21 mouse cellular contexts compared by ENCODE assay signal in genomic region chr19:48756831-48757230, GRCm38 (mm10).
DNase-seq lines count a peak whose midpoint lies in the region; ATAC-seq lines count a peak whose summit lies in the region.
"Had no signal": no experiment of that assay in that cellular context is flagged by ENCODE, and none has a peak within 500 bp of the region (broad histone marks: within the 10 kb centered on the region; RNA-seq: fewer than 3 reads in every experiment).

No protein-coding gene starts in this region.

- H3K27ac ChIP-seq in midbrain, embryonic 14.5 days (replicated peaks; ENCODE audit: low read depth, low read length) = 0 out of 2 replicates have a peak overlapping the region, but pooled peaks have one; percentile 32
- no peak overlapping the region for H3K27ac ChIP-seq in midbrain, embryonic 10.5 days (replicated peaks)
- peak overlapping the region; percentile 51; the same call in 1 of the 2 replicates for H3K27ac ChIP-seq in kidney, embryonic 16.5 days (ENCODE audit: low read length)
- H3K27ac ChIP-seq: embryonic facial prominence, embryonic 10.5 days; heart, adult 2 months; heart, embryonic 13.5 days; hindbrain, embryonic 12.5 days had no signal

- ATAC-seq in midbrain, embryonic 14.5 days (ENCODE audit: low FRiP score, low TSS enrichment) = no peak
- no peak for ATAC-seq in kidney, embryonic 16.5 days (ENCODE audit: low FRiP score, low TSS enrichment)
- ATAC-seq: CD4-positive, CD25-positive, alpha-beta regulatory T cell, adult 4 months; forebrain, postnatal 0 days; lung, postnatal 0 days had no signal

- H3K9ac ChIP-seq in midbrain, embryonic 14.5 days (replicated peaks; ENCODE audit: low read length) = no peak overlapping the region
- H3K9ac ChIP-seq in kidney, embryonic 16.5 days (replicated peaks; ENCODE audit: low read length) = no peak overlapping the region
- H3K9ac ChIP-seq: forebrain, postnatal 0 days; heart, embryonic 13.5 days; hindbrain, embryonic 12.5 days had no signal

- no peaks in the 10 kb centered on the region for H3K36me3 ChIP-seq in midbrain, embryonic 14.5 days (ENCODE audit: control insufficient read depth, insufficient read depth, low read length)
- H3K36me3 ChIP-seq in midbrain, embryonic 10.5 days = no peaks in the 10 kb centered on the region
- H3K36me3 ChIP-seq in kidney, embryonic 16.5 days (ENCODE audit: insufficient read depth, low read length) = no peaks in the 10 kb centered on the region
- H3K36me3 ChIP-seq: embryonic facial prominence, embryonic 10.5 days; heart, embryonic 13.5 days; hindbrain, embryonic 12.5 days had no signal

- DNase-seq in midbrain, embryonic 14.5 days = peak; percentile 39
- no peak for DNase-seq in midbrain, embryonic 10.5 days (ENCODE audit: low spot score)
- DNase-seq in kidney, postnatal 4 days = peak; percentile 4 to 24
- DNase-seq in spleen, adult 12 weeks (ENCODE audit: low spot score) = no peak
- DNase-seq in right cerebral cortex, postnatal 10 days (ENCODE audit: low spot score in 2 of 2) = no peak
- DNase-seq in adrenal gland, postnatal 4 days (ENCODE audit: low spot score in 2 of 2) = no peak
- DNase-seq: adrenal gland, postnatal 14 days; cerebellum, adult 9-10 months; forebrain, postnatal 0 days; gastrocnemius, postnatal 36 days; heart, adult 2 months; heart, postnatal 14 days; layer of hippocampus, adult 9-11 months; thymus, postnatal 36 days had no signal

- H3K4me2 ChIP-seq in midbrain, embryonic 14.5 days (ENCODE audit: low read length) = no peak overlapping the region
- H3K4me2 ChIP-seq in kidney, embryonic 16.5 days (replicated peaks; ENCODE audit: low read depth, low read length) = 0 out of 2 replicates have a peak overlapping the region, but pooled peaks have one; percentile 10
- H3K4me2 ChIP-seq: heart, embryonic 13.5 days; hindbrain, embryonic 12.5 days; midbrain, embryonic 11.5 days had no signal

- no peaks in the 10 kb centered on the region for H3K9me3 ChIP-seq in midbrain, embryonic 14.5 days (ENCODE audit: control insufficient read depth, low read length)
- H3K9me3 ChIP-seq in midbrain, embryonic 10.5 days (replicated peaks) = no peaks in the 10 kb centered on the region
- no peaks in the 10 kb centered on the region for H3K9me3 ChIP-seq in kidney, embryonic 16.5 days (ENCODE audit: low read length)
- H3K9me3 ChIP-seq: embryonic facial prominence, embryonic 10.5 days; heart, embryonic 13.5 days; hindbrain, embryonic 12.5 days had no signal

- H3K27me3 ChIP-seq in midbrain, embryonic 14.5 days (ENCODE audit: control insufficient read depth, insufficient read depth, low read length) = no peaks in the 10 kb centered on the region
- no peaks in the 10 kb centered on the region for H3K27me3 ChIP-seq in midbrain, embryonic 10.5 days (ENCODE audit: low read depth, poor library complexity, severe bottlenecking)
- H3K27me3 ChIP-seq in kidney, embryonic 16.5 days (ENCODE audit: insufficient read depth, low read length) = no peaks in the 10 kb centered on the region
- H3K27me3 ChIP-seq: hindbrain, embryonic 12.5 days had no signal

- no peak overlapping the region for H3K4me3 ChIP-seq in midbrain, embryonic 14.5 days (replicated peaks; ENCODE audit: low read depth, low read length)
- no peak overlapping the region for H3K4me3 ChIP-seq in midbrain, embryonic 10.5 days
- no peak overlapping the region for H3K4me3 ChIP-seq in kidney, embryonic 16.5 days (ENCODE audit: low read length)
- H3K4me3 ChIP-seq: embryonic facial prominence, embryonic 10.5 days; heart, adult 2 months; heart, embryonic 13.5 days; hindbrain, embryonic 12.5 days had no signal

- 0 out of 2 replicates have a peak, but pooled peaks cover 4% of the 10 kb centered on the region for H3K4me1 ChIP-seq in midbrain, embryonic 14.5 days (ENCODE audit: control insufficient read depth, insufficient read depth, low read length)
- no peaks in the 10 kb centered on the region for H3K4me1 ChIP-seq in midbrain, embryonic 10.5 days
- peaks cover 5% of the 10 kb centered on the region; the same call in 1 of the 2 replicates for H3K4me1 ChIP-seq in kidney, embryonic 16.5 days (ENCODE audit: insufficient read depth, low read length)
- H3K4me1 ChIP-seq: embryonic facial prominence, embryonic 10.5 days; heart, embryonic 13.5 days had no signal

- 49% methylated on average over 6 of the region's 6 CpGs for WGBS in midbrain, embryonic 14.5 days
- WGBS in midbrain, embryonic 10.5 days = 81% methylated on average over 6 of the region's 6 CpGs
- 66% methylated on average over 6 of the region's 6 CpGs for WGBS in kidney, embryonic 16.5 days

Comparison
In these comparisons a context has a peak if more than half of its experiments do, and no peak if none do; other contexts are left out.
1. DNase-seq: peak in midbrain, embryonic 14.5 days (single experiment) and kidney, postnatal 4 days (2 of 2); none in midbrain, embryonic 10.5 days (single experiment), spleen, adult 12 weeks (single experiment), right cerebral cortex, postnatal 10 days (0 of 2) and adrenal gland, postnatal 4 days (0 of 2).